Mouse (Mus musculus) CH12.LX (cell line): ENCODE data around the gene Lman2.
A peak's percentile ranks its signal among the peaks of the same experiment; 100 is the strongest.

ENCODE experiments used
- BHLHE40 ChIP-seq: IDR thresholded peaks from 2 replicates; pipeline ENCODE4 v1.6.1; 2011; ENCODE audit warnings: mild to moderate bottlenecking, low read depth, low read length, improper control_type of control experiment
- CTCF ChIP-seq, 2 experiments: IDR thresholded peaks in 1 of 2; conservative IDR thresholded peaks in 1 of 2; 2 replicates each; pipeline ENCODE4 v1.5.1; 2011 to 2012; ENCODE audit warnings: low read depth in 2 of 2, low read length in 2 of 2, improper control_type of control experiment in 1 of 2, inconsistent platforms in 1 of 2, mild to moderate bottlenecking in 1 of 2, moderate library complexity in 1 of 2
- ELF1 ChIP-seq: IDR thresholded peaks from 2 replicates; pipeline ENCODE4 v1.6.1; 2014; ENCODE audit warnings: low read depth, mild to moderate bottlenecking, inconsistent platforms, low read length, improper control_type of control experiment
- EP300 ChIP-seq: IDR thresholded peaks from 2 replicates; pipeline ENCODE4 v1.6.1; 2011; ENCODE audit warnings: low read length, improper control_type of control experiment
- HCFC1 ChIP-seq: IDR thresholded peaks from 2 replicates; pipeline ENCODE4 v1.6.1; 2012; ENCODE audit warnings: low read depth, mild to moderate bottlenecking, inconsistent platforms, low read length, improper control_type of control experiment
- MAX ChIP-seq: IDR thresholded peaks from 2 replicates; pipeline ENCODE4 v1.6.1; 2011; ENCODE audit warnings: low read length, improper control_type of control experiment
- MEF2A ChIP-seq: IDR thresholded peaks from 2 replicates; pipeline ENCODE4 v1.6.1; 2014; ENCODE audit warnings: low read depth, mild to moderate bottlenecking, inconsistent platforms, low read length, improper control_type of control experiment, borderline replicate concordance
- NELFE ChIP-seq: IDR thresholded peaks from 2 replicates; pipeline ENCODE4 v1.6.1; 2011; ENCODE audit warnings: low read depth, low read length, improper control_type of control experiment
- POLR2A ChIP-seq: IDR thresholded peaks from 2 replicates; pipeline ENCODE4 v1.6.1; 2011; ENCODE audit warnings: low read depth, mild to moderate bottlenecking, improper control_type of control experiment, low read length
- POLR2AphosphoS2 ChIP-seq: IDR thresholded peaks from 2 replicates; pipeline ENCODE4 v1.6.1; 2011; ENCODE audit warnings: low read depth, low read length, improper control_type of control experiment
- ZKSCAN1 ChIP-seq: IDR thresholded peaks from 2 replicates; pipeline ENCODE4 v1.6.1; 2012; ENCODE audit warnings: low read depth, inconsistent platforms, low read length, improper control_type of control experiment, borderline replicate concordance
- ZMIZ1 ChIP-seq: IDR thresholded peaks from 2 replicates; pipeline ENCODE4 v1.6.1; 2012; ENCODE audit warnings: low read depth, mild to moderate bottlenecking, inconsistent platforms, low read length, improper control_type of control experiment

GRCm38 (mm10) chr13:55321434-55322129, 41.0 kb downstream of the Lman2 start, which contains the start of gene Rab24:
- TF ChIP-seq POLR2A (peak; percentile 86), POLR2AphosphoS2 (peak; percentile 75; the same call in 1 of the 2 replicates), BHLHE40 (peak; percentile 92), EP300 (no peak), ELF1 (peak; percentile 78), CTCF (conservative IDR thresholded peaks at IDR 0.05 in 1 of 2, IDR thresholded peaks at IDR 0.05 in 1 of 2; ENCODE audit: low read depth in 2 of 2, low read length in 2 of 2) (no peak), MAX (peak; percentile 96), ZKSCAN1 (no peak), NELFE (peak; percentile 89), ZMIZ1 (peak; percentile 90; the same call in 1 of the 2 replicates), HCFC1 (peak; percentile 84), MEF2A (0 out of 2 replicates have a peak, but pooled peaks have one; percentile 11)
